Mouse (Mus musculus): Measurements from ENCODE around the gene Scn2b.

Gene Scn2b

DNA sequence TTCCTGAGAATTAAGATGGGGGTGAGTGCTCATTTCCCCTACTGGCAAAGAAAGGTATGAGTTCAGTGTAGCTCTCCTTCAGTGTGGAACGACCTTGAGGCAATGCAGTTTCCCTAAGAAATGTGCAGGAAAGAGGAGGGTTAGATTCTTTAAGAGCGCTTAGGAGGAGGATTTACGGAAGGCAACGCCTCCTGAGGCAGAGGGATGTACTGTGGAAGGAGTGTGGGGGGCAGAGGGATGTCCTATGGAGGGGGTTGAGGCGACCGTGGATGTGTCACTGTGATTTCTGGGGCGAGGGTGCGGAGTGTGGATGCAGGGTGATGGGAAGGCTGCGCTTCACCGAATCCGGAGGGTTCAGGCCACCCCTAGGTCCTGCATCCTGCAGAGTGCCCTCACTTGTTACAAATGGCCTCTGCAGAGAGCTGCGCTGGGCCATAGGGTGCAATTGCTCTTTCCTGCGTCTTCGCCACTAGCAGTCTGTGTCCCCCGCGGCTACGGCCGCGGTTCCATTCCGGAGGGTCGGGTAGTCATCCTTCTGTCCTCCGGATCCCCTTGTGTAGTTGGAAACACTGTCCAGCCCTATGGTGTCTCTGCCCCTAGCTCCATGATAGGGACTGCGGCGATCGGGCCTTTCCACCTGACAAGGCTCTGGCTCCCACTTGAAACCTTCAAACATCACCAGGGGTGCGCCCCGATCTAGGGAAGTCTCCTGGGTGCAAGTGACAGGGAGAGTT, 28.1 kb downstream of the Scn2b start:
- in situ Hi-C loops (cut with MboI; ENCODE audit: low pct_unique_long_range_greater_than_20kb in 1 of 2, low sequenced_read_pairs in 2 of 2, unreplicated experiment in 1 of 2), result loop anchor here (10.0 to 25.0 kb wide), 2 partner anchors 121 to 683 kb away; partner anchors contain the start of gene Upk2 (in 1 of the 2)

DNA sequence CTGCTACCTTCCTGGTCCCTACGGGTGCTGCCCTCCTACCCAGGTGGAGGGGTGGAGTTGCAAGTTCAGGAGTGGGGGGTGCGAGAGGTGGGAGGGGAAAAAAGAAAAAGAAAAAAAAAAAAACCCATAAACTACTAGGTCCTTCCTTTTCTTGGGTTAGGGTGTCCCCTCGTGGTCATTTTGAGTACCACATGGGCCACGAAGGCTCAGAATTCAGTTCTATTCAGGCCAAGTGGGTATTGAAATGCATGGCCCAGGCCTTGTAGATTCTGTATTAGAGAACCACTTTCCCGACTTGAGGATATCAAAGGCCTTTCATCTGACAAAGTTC, 28.6 kb downstream of the Scn2b start:
- in situ Hi-C loops (cut with MboI; ENCODE audit: low pct_unique_long_range_greater_than_20kb in 1 of 2, low sequenced_read_pairs in 2 of 2, unreplicated experiment in 1 of 2), result loop anchor here (10.0 to 25.0 kb wide), 2 partner anchors 121 to 684 kb away; partner anchors contain the start of gene Upk2 (in 1 of the 2)

DNA sequence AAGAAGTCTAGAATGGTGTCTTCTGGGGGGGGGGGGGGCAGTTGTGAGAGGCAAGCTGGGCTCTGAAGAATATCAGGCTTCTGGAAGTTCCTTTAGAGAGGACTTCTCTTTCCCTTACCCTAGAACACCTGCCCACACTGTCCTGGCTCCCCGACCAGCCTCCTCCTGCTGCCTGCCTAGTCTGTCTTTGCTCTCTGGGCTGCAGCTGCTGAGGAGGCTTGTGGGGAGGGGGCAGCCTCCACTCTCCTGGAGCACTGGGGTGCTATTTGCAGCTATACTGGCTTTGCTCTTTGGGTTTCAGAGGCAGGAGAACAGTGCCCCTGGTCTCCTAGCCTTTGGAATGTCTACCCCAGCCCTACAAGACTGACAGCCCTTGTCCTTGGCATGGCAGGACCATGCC, 33.4 kb downstream of the Scn2b start:
- in situ Hi-C loops (cut with MboI; ENCODE audit: low pct_unique_long_range_greater_than_20kb in 1 of 2, low sequenced_read_pairs in 2 of 2, unreplicated experiment in 1 of 2), result no loop called here

DNA sequence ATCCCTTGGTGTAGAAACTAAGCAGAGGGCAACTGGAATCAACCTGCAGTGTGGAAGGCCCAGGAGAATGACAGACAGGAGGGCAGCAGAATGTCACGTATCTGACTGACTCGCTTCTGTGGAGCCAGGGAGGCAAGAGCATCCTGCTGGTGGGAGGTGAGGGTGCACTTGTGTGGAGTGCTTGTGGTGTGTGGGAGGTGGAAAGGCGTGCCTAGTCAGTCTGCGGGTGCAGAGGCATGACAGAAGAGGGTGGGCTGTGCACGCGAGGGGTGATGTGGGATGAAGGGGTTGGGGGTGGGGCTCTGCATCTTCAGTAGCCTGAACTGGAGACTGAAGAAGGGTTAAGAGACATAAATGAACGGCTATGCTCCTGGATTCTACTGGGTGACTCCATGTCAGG, 35.8 kb downstream of the Scn2b start:
- in situ Hi-C loops (cut with MboI; ENCODE audit: low pct_unique_long_range_greater_than_20kb in 1 of 2, low sequenced_read_pairs in 2 of 2, unreplicated experiment in 1 of 2), result no loop called here

DNA sequence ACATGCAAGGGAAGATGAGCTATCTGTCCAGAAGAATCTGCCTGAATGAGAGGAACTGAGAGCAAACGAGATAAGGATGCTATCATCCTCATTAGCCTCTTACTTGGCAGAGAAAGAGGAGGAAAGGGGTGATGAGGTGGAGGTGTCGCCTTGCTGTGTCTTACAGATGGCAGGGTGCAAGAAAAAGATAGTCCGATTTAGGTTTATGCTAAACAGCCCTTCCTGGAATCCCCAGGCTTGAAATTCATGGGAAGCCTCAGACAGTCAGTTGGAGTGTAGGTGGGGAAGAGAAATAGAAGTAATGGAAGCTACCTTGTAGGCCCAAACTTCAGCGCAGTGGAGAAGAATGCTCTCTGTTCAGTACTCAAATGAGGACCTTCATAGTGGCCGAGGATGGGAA, 50.3 kb downstream of the Scn2b start:
- in situ Hi-C loops (cut with MboI; ENCODE audit: low pct_unique_long_range_greater_than_20kb in 1 of 2, low sequenced_read_pairs in 2 of 2, unreplicated experiment in 1 of 2), result no loop called here

DNA sequence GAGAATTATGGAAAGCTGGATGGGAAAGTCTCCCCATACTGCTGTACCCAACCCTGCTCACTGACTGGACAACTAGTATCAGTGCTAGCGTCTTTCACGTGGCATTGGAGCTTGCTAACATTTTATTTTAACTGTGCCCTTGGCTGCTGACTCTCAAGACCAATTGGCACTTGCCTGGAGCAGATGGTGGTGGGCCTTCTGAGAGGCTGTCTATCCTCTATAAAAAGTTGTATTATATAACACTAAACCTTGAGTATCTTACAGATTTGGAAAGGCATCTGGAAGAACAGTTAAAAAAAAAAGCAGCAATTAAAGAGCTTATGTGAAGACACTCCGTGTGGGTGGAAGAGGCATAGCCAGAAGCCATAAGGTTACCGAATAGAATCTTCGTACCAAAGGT, 52.6 kb downstream of the Scn2b start:
- in situ Hi-C loops (cut with MboI; ENCODE audit: low pct_unique_long_range_greater_than_20kb in 1 of 2, low sequenced_read_pairs in 2 of 2, unreplicated experiment in 1 of 2), result no loop called here

DNA sequence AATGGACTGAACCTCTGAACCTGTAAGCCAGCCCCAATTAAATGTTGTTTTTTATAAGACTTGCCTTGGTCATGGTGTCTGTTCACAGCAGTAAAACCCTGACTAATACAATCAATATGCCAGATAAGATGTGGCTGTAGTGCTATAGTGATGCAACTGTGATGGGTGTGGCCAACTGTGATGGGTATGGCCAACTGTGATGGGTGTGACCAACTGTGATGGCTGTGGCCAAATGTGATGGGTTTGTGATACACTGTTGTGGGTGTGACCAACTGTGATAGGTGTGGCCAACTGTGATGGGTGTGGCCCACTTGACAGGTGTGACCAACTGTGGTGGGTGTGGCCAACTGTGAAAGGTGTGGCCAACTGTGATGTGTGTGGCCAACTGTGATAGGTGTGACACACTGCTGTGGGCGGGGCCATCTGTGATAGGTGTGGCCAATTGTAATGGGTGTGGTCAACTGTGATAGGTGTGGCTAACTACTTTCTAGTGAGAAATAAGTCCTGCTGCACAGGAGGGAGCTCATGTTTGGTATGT, 53.6 kb downstream of the Scn2b start:
- in situ Hi-C loops (cut with MboI; ENCODE audit: low pct_unique_long_range_greater_than_20kb in 1 of 2, low sequenced_read_pairs in 2 of 2, unreplicated experiment in 1 of 2), result no loop called here

DNA sequence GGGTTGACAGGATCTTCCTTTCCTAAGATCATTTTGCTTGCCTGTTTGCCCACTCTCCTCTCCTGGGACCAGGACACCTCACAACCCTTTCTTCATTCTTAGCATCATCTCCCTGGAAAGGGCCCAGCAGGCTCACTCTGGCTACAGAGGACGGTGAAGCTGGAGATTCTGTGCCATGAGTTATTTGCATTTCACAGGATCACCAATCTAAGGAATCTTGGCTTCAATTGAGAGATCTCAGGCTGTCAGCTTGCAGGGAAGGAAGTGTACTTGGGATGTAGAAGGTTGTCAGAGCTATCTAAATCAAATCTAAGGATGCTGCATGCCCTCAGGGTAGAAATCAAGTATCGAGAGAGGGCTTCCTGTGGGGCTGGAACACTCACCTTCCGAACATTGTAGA, 55.9 kb downstream of the Scn2b start:
- in situ Hi-C loops (cut with MboI; ENCODE audit: low pct_unique_long_range_greater_than_20kb in 1 of 2, low sequenced_read_pairs in 2 of 2, unreplicated experiment in 1 of 2), result no loop called here

DNA sequence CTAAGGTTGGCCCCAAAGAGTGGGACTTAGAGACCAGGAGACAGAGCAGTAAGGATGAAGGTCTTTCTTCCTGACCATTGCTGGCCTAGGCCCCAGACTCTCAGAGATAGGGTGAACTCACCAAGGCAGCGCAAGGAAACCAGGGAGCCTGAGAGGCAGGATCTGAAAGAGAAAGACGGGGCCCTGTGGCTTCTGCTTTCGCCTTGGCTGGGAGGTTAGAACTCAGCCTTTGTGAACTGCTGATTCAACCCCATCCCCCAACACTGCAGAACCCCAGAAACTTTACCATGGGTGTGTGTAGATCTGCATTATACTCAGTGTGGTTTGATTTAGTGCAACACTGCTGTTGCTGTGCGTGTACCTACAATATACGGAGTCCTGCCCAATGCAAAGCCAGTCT, 61.7 kb downstream of the Scn2b start:
- in situ Hi-C loops (cut with MboI; ENCODE audit: low pct_unique_long_range_greater_than_20kb in 1 of 2, low sequenced_read_pairs in 2 of 2, unreplicated experiment in 1 of 2), result no loop called here

Data from mouse embryonic stem cell (cell line).